Mouse (Mus musculus): ENCODE data around the gene Nr1i2. TPM values are rescaled to one million over a fixed set of nuclear protein-coding genes. Genes with fewer than 3 reads are reported as not detected.

Nr1i2 gene
- polyA plus RNA-seq, 1 experiment from 2014 or later, result 13.8 TPM

GRCm38 (mm10) chr16:38255927-38256326 lies 38.7 kb downstream of the Nr1i2 start:
- H3K9me3 ChIP-seq (ENCODE audit: low read length), result no peaks in the 10 kb centered on the region
- no peaks in the 10 kb centered on the region for H3K4me1 ChIP-seq (ENCODE audit: insufficient read depth)
- no peak overlapping the region for H3K27ac ChIP-seq (ENCODE audit: low read depth)
- H3K27me3 ChIP-seq (ENCODE audit: insufficient read depth, low read length), result no peaks in the 10 kb centered on the region
- TF ChIP-seq CTCF (IDR thresholded peaks at IDR 0.05; ENCODE audit: low read depth) (no peak), EP300 (IDR thresholded peaks at IDR 0.05; ENCODE audit: low read depth) (no peak)
- peaks cover 6% of the 10 kb centered on the region; the same call in 1 of the 2 replicates for H3K36me3 ChIP-seq (replicated peaks; ENCODE audit: insufficient read depth, low read length)
- H3K9ac ChIP-seq (replicated peaks), result no peak overlapping the region
- WGBS (ENCODE audit: insufficient replicate concordance), result 78% methylated on average over 9 of the region's 9 CpGs
- ATAC-seq (no peak), DNase-seq (no peak)
- H3K4me2 ChIP-seq (ENCODE audit: low read depth, low read length), result no peak overlapping the region
- H3K4me3 ChIP-seq (ENCODE audit: low read depth, low read length), result no peak overlapping the region

- ATAC-seq, result no peak
- WGBS (ENCODE audit: insufficient replicate concordance), result 78% methylated on average over 4 of the region's 4 CpGs
- H3K27ac ChIP-seq (ENCODE audit: low read depth), result no peak overlapping the region
- DNase-seq, result no peak
- TF ChIP-seq EP300 (IDR thresholded peaks at IDR 0.05; ENCODE audit: low read depth) (no peak), CTCF (IDR thresholded peaks at IDR 0.05; ENCODE audit: low read depth) (peak; percentile 20; the same call in 1 of the 2 replicates)
- H3K27me3 ChIP-seq (ENCODE audit: insufficient read depth, low read length), result no peaks in the 10 kb centered on the region
- no peaks in the 10 kb centered on the region for H3K9me3 ChIP-seq (ENCODE audit: low read length)
- no peak overlapping the region for H3K9ac ChIP-seq (replicated peaks)
- no peaks in the 10 kb centered on the region for H3K4me1 ChIP-seq (ENCODE audit: insufficient read depth)
- no peak overlapping the region for H3K4me3 ChIP-seq (ENCODE audit: low read depth, low read length)
- no peak overlapping the region for H3K4me2 ChIP-seq (ENCODE audit: low read depth, low read length)
- H3K36me3 ChIP-seq (replicated peaks; ENCODE audit: insufficient read depth, low read length), result peaks cover 8% of the 10 kb centered on the region; the same call in 1 of the 2 replicates
Measured at GRCm38 (mm10) chr16:38255107-38255506, 39.5 kb downstream of the Nr1i2 start.

GRCm38 (mm10) chr16:38254001-38254400 lies 40.6 kb downstream of the Nr1i2 start:
- Histone ChIP-seq H3K4me1 (ENCODE audit: insufficient read depth) (no peaks in the 10 kb centered on the region), H3K27ac (ENCODE audit: low read depth) (no peak overlapping the region), H3K9ac (replicated peaks) (no peak overlapping the region), H3K4me2 (ENCODE audit: low read depth, low read length) (no peak overlapping the region), H3K4me3 (ENCODE audit: low read depth, low read length) (no peak overlapping the region), H3K36me3 (replicated peaks; ENCODE audit: insufficient read depth, low read length) (peaks cover 8% of the 10 kb centered on the region; the same call in 1 of the 2 replicates), H3K27me3 (ENCODE audit: insufficient read depth, low read length) (no peaks in the 10 kb centered on the region), H3K9me3 (ENCODE audit: low read length) (no peaks in the 10 kb centered on the region)
- ATAC-seq, result no peak
- no peak for DNase-seq
- WGBS (ENCODE audit: insufficient replicate concordance), result 73% methylated on average over 14 of the region's 14 CpGs
- TF ChIP-seq EP300 (IDR thresholded peaks at IDR 0.05; ENCODE audit: low read depth), result no peak
- no peak for TF ChIP-seq CTCF (IDR thresholded peaks at IDR 0.05; ENCODE audit: low read depth)

GRCm38 (mm10) chr16:38250467-38250866 lies 44.2 kb downstream of the Nr1i2 start:
- Histone ChIP-seq H3K4me2 (ENCODE audit: low read depth, low read length) (no peak overlapping the region), H3K27ac (ENCODE audit: low read depth) (no peak overlapping the region), H3K9ac (replicated peaks) (no peak overlapping the region), H3K4me1 (ENCODE audit: insufficient read depth) (no peaks in the 10 kb centered on the region), H3K36me3 (replicated peaks; ENCODE audit: insufficient read depth, low read length) (peaks cover 8% of the 10 kb centered on the region; the same call in 1 of the 2 replicates), H3K9me3 (ENCODE audit: low read length) (no peaks in the 10 kb centered on the region), H3K27me3 (ENCODE audit: insufficient read depth, low read length) (no peaks in the 10 kb centered on the region), H3K4me3 (ENCODE audit: low read depth, low read length) (no peak overlapping the region)
- TF ChIP-seq EP300 (IDR thresholded peaks at IDR 0.05; ENCODE audit: low read depth) (no peak), CTCF (IDR thresholded peaks at IDR 0.05; ENCODE audit: low read depth) (no peak)
- no peak for DNase-seq
- ATAC-seq, result no peak
- 89% methylated on average over 6 of the region's 6 CpGs for WGBS (ENCODE audit: insufficient replicate concordance)

- DNase-seq (no peak), ATAC-seq (no peak)
- TF ChIP-seq CTCF (IDR thresholded peaks at IDR 0.05; ENCODE audit: low read depth), result no peak
- no peak for TF ChIP-seq EP300 (IDR thresholded peaks at IDR 0.05; ENCODE audit: low read depth)
- Histone ChIP-seq H3K9ac (replicated peaks) (no peak overlapping the region), H3K4me1 (ENCODE audit: insufficient read depth) (no peaks in the 10 kb centered on the region), H3K4me3 (ENCODE audit: low read depth, low read length) (no peak overlapping the region), H3K27me3 (ENCODE audit: insufficient read depth, low read length) (no peaks in the 10 kb centered on the region), H3K9me3 (ENCODE audit: low read length) (no peaks in the 10 kb centered on the region), H3K4me2 (ENCODE audit: low read depth, low read length) (no peak overlapping the region), H3K27ac (ENCODE audit: low read depth) (no peak overlapping the region), H3K36me3 (replicated peaks; ENCODE audit: insufficient read depth, low read length) (peaks cover 5% of the 10 kb centered on the region; the same call in 1 of the 2 replicates)
- WGBS (ENCODE audit: insufficient replicate concordance), result 36% methylated on average over 13 of the region's 13 CpGs
Measured at GRCm38 (mm10) chr16:38248331-38248961, 46.2 kb downstream of the Nr1i2 start.

GRCm38 (mm10) chr16:38245849-38246585 lies 48.6 kb downstream of the Nr1i2 start:
- Histone ChIP-seq H3K9ac (replicated peaks) (no peak overlapping the region), H3K4me3 (ENCODE audit: low read depth, low read length) (no peak overlapping the region), H3K4me2 (ENCODE audit: low read depth, low read length) (no peak overlapping the region), H3K9me3 (ENCODE audit: low read length) (no peaks in the 10 kb centered on the region), H3K27ac (ENCODE audit: low read depth) (no peak overlapping the region), H3K4me1 (ENCODE audit: insufficient read depth) (no peaks in the 10 kb centered on the region), H3K36me3 (replicated peaks; ENCODE audit: insufficient read depth, low read length) (peaks cover 15% of the 10 kb centered on the region), H3K27me3 (ENCODE audit: insufficient read depth, low read length) (no peaks in the 10 kb centered on the region)
- ATAC-seq (peak; percentile 28), DNase-seq (no peak)
- 74% methylated on average over 5 of the region's 5 CpGs for WGBS (ENCODE audit: insufficient replicate concordance)
- TF ChIP-seq CTCF (IDR thresholded peaks at IDR 0.05; ENCODE audit: low read depth) (no peak), EP300 (IDR thresholded peaks at IDR 0.05; ENCODE audit: low read depth) (no peak)

Data from liver, postnatal 0 days (tissue).